Mouse (Mus musculus): ENCODE results near the gene Arsb.

The Arsb gene

DNA sequence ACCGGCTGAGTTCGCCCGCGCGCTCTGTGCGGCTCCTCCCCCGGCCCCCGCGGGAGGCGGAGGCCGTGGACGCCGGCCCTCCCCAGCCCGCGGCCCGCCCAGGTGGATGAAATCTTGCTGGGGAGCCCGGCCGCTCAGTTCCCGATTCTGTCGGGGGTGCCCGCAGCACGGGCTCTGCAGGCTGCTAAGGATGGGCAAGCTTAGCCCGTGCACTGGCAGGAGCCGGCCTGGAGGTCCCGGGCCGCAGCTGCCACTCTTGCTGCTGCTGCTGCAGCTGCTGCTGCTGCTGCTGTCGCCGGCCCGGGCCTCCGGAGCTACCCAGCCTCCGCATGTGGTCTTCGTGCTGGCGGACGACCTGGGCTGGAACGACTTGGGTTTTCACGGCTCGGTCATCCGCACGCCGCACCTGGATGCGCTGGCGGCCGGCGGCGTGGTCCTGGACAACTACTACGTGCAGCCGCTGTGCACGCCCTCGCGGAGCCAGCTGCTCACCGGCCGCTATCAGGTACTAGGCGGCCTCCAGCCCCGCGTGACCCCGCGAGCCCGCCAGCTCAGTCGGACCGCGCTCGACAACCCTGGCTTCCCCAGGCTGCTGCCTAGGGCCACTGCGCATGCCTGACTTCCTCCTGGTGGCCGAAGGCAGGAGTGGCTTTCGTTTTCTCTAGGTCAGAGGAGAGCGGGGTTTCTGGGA, at the start of gene Arsb:
Arsb (plus strand) TSS at position 43 of the 691 bp plus-strand sequence.
- peak; percentile 85 to 88 for DNase-seq

DNA sequence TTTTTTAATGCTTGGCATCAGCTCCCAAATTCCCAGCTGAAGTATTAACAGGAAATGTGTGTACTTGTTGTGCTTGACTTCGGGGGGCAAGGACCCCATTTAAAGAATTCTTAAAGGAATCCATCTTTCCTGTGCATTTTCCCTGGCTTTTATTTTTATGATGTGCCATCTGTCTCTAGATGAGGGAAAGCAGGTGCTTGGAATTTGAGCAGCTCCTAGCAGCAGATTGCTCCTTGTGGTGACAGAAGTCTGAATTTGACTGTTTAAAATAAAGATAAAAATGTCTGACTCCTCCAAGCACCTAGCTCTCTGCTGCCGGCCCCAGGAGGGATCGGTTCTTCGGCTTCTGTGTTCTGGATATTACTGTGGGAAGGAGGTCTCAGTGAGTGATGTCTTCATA, 49.5 kb upstream of the Arsb start:
- DNase-seq = no peak

DNA sequence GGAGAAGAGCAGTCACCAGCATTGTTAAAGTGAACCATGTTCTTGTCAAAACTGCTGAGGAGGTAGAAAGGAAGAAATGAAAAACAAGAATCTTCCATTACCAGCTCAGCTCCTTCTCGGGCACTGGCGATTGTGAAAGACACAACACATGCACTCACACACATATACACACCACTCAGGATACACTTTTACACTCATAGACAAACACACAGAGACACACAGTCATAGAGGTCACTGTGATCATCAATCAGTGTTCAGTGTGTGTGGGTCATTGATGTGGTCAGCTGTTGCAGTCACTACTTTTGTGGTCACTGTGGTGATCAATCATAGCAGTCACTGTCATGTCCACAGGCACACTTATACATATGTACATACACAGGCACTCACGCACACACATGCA, 48.0 kb upstream of the Arsb start:
- DNase-seq = no peak

- no peak for DNase-seq
These were observed 47.2 kb upstream of the Arsb start for GRCm38 (mm10) chr13:93724206-93724605.

GRCm38 (mm10) chr13:93735131-93735636, 36.2 kb upstream of the Arsb start:
- no peak for DNase-seq

DNA sequence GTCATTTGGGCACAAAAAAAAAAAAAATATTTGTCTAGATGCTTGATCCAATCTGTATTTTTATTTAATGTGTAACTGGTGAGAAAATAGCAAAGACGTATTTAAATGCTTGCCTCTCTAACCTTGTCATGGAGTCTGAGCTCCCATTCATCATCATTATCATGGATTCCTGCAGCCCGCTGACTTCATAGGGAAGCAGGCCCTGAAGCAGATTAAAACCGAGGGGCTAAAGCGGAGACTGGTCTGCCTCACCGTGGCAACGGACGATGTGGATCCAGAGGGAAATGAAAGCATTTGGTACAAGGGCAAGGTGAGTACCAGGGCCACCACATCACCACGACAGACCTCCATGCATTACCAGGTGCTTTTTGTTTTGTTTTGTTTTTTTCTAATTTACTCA, 27.3 kb upstream of the Arsb start:
- DNase-seq = no peak

- DNase-seq = no peak
These were observed 18.6 kb upstream of the Arsb start for GRCm38 (mm10) chr13:93752597-93753400.

DNA sequence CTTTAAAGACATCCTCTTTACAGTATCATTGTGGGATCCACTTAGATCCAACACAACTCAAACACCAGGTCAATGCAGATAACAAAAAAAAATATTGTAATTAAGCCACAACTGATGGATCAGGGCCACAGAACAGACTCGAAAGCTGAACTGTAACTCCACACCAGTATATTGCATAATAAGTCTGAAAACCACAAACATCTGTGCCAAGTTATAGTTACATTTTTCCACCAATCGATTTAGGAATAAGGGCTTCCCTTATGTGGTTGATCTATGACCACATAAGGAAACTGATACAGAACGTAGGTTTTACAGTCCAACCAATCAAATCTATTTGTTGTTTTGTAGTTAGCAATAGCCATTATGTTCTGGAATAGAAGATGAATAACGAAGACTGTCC, 16.3 kb upstream of the Arsb start:
- DNase-seq = no peak

DNA sequence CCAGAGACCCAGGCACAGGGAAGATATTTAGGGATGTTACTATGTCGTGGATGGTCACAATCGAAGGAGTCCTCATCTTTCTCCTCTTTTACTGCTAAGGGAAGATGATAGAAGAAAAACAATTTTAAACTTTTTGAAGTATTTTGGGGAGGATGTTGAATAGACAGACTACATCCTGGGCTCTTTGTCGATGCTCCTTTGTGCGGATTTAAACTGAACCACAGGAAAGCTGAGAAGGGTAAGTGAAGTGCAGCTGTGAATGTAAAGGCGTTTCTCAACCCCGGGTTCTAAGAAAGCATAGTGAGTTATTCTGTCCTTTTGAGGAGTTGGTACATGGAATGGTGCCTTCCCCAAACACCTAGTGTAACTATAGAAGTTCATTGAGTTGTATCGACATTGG, 14.8 kb upstream of the Arsb start:
- no peak for DNase-seq

GRCm38 (mm10) chr13:93757514-93757913, 13.9 kb upstream of the Arsb start:
- DNase-seq = no peak

DNA sequence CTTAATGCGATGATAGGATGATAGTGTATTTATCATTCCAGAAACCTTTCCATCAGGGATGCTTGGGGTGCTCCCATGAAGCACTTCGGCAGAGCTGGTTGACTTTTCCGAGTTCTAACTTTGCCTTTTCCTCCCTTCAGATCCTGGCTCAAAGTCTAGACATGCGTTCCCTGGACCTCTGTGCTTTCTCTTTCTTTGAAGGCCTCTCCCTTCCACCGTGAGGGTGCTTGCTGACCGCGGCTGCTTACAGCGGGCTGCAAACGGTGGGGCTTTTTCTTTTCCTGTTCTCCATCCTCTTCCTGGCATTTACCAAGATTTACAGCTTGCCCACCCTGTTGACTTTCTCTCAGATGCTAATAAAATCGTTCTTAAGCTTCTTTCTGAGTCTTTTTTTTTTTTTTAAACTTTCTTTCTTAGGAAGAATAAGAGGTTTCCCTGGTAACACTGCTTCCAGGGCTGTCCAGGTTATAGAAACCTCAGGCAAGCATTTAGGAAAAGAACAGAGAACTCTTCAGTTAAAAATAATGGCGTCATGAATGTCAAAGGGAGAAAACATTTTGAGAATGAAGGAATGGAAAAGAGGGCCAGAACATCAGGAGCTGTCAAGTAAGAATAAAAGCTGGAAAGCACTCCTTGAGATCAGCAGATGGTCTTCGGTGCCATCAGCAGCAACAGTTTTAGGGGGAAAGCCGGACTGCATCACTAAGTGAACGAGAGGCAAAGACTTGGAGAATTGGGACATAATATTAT, 13.1 kb upstream of the Arsb start:
- DNase-seq = no peak

GRCm38 (mm10) chr13:93761831-93762230, 9.6 kb upstream of the Arsb start:
- DNase-seq = no peak

DNA sequence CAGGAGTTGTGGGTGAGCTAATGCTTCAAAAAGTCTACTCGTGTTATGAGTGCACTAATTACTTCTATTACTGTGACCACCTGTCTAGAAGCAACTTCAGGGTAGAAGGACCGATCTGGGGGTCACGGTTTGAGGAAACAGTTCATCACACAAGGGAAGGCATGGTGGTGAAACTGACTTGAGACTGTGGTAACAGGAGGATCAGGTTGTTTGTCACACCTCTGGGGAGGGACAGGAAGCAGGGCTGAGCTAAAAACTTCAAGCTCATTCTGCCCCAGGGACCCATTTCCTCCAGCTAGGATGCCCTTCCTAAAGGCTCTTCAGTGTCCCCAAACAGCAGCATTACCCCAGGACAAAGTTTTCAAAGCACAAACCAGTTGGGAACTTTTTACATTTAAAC, 8.6 kb upstream of the Arsb start:
- no peak for DNase-seq

- DNase-seq = no peak
These were observed 7.0 kb upstream of the Arsb start for GRCm38 (mm10) chr13:93764321-93764973.

DNA sequence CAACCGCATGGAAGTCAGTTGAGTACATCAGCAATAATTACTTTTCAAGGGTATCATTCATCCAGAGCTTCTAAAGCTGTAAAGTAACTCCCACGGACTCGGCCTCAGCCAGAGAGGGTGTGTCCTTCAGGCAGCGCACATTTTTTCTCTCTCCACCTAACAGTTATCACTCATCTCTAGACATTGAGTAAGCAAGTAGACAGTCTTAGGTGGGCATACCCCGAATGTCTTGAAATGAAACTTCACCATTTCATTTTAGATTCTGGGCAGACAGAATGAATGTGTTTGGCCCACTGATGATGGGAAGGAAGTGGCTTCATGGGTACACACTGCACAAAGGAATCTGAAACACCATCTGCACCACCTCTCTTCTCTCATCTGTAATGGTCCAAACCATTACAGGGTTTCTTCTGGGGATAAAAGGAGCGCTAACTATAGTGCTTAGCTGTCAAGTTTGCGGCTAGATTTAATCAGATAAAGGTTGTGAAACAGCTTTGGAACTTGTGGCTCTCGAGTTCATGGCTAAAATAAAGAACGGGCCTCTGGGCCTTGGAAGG, 321 bp upstream of the Arsb start:
- no peak for DNase-seq

GRCm38 (mm10) chr13:93772279-93772636, 828 bp downstream of the Arsb start:
- DNase-seq = no peak

GRCm38 (mm10) chr13:93772861-93773260, 1.4 kb downstream of the Arsb start:
- no peak for DNase-seq

DNA sequence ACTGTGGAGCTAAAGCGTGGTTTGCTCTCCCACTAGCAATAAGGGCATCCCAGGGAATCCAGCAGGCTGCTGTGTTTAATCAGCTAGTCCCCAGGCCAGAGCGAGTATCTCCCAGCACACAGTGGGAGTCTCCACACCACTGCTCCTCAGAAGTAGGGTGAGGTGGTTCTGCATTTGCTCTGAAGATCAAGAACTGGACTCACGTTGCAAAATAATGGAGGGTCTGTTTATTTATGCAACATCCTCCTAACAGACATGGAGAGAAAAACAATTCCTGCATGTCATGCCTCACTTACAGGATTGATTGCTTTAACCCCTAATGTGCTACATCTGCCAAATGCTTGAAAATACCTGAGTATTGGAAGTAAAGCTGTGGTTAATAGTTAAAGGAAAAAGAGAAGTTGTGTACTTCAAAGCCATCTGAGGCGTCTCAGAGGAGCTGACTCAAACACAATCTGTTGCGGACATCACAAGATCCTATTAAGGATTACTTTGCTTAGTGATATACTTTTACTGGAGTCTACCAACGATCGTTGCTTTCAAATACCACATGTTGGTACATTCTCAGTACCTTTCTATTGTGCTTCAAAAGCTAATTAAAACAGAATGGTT, 2.4 kb downstream of the Arsb start:
- DNase-seq = peak; percentile 30 to 45

GRCm38 (mm10) chr13:93782823-93783222, 11.4 kb downstream of the Arsb start:
- no peak for DNase-seq

DNA sequence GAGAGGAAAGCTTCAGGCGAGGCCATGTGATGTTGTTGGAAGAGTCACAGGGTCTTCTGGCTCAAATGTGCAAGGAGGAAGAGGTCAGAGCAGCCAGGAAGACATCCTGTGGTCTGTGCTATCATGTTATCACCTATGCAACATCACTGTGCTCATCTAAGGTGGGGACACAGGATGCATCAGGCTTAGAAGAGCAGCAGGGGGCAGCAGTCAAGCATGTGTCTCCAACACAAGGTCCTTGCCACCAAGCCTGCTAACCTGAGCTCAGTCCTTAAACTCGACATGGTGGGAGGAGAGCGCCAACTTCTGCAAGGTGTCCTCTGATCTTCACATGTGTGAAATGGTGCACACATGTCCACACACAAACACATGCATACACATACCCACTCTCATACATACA, 13.9 kb downstream of the Arsb start:
- DNase-seq = no peak

- no peak for DNase-seq
These were observed 14.6 kb downstream of the Arsb start for GRCm38 (mm10) chr13:93786051-93786450.

DNA sequence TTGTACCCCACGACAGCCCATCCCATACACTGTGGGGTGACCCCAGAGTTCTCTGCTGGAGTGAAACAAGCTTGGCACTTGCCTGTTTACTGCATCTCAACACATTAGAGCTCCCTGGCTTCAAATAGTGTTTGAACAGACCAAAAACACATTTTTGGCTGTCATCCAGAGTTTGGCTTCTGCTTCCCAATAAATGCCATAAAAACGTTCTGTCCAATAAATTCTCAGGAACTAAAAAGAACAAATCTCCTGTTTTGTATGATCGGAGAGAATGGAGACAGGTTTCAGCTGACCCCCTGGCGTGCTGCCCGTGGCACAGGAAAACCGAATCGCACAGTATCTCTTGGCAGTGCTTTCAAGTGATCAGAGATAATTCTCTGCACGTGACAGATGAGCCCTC, 16.2 kb downstream of the Arsb start:
- DNase-seq = no peak

All from kidney, adult 8-10 months (tissue).